Mouse (Mus musculus) kidney, postnatal 0 days (tissue): ENCODE data around the gene Gm20917. TPM values are rescaled to one million over a fixed set of nuclear protein-coding genes. Genes with fewer than 3 reads are reported as not detected.
"Not testable (repeated sequence)": the region's sequence is repeated elsewhere in the genome, so short reads cannot be mapped to it uniquely, and the experiment has no call there.

Experiments used
- ATAC-seq: fragments of 200-750 bp; cut with Nextera tagmentation; replicated peaks from 2 replicates; pipeline ENCODE4 v1.8.0; 2017; ENCODE audit warnings: low read depth, moderate number of reproducible peaks, moderate TSS enrichment, moderate library complexity; ENCODE audit not compliant: low FRiP score
- DNase-seq: peaks from one replicate; pipeline ENCODE4 v3.0.0-alpha.2; 2016; ENCODE audit warnings: low spot score
- H3K27ac ChIP-seq: fragments of 300-500 bp; sonication (generic); 2 replicates; pipeline ENCODE4 v1.5.1; 2014; ENCODE audit warnings: mild to moderate bottlenecking
- H3K27me3 ChIP-seq: fragments of 300-500 bp; sonication (generic); 2 replicates; pipeline ENCODE4 v1.6.1; 2014; ENCODE audit warnings: low read length, mixed read lengths; ENCODE audit not compliant: insufficient read depth
- H3K36me3 ChIP-seq: fragments of 300-500 bp; sonication (generic); 2 replicates; pipeline ENCODE4 v1.6.1; 2014; ENCODE audit warnings: low read length, mixed read lengths; ENCODE audit not compliant: insufficient read depth
- H3K4me1 ChIP-seq: fragments of 300-500 bp; sonication (generic); replicated peaks from 2 replicates; pipeline ENCODE4 v1.6.1; 2014; ENCODE audit warnings: antibody characterized with exemption, low read length, mixed read lengths; ENCODE audit not compliant: insufficient read depth
- H3K4me2 ChIP-seq: fragments of 300-500 bp; sonication (generic); 2 replicates; pipeline ENCODE4 v1.6.1; 2014; ENCODE audit warnings: mild to moderate bottlenecking, low read length, moderate library complexity, mixed read lengths
- H3K4me3 ChIP-seq: fragments of 300-500 bp; sonication (generic); replicated peaks from 2 replicates; pipeline ENCODE4 v1.5.1; 2014; ENCODE audit warnings: low read depth, low read length
- H3K9ac ChIP-seq: fragments of 300-500 bp; sonication (generic); 2 replicates; pipeline ENCODE4 v1.6.1; 2014; ENCODE audit warnings: low read depth, low read length
- H3K9me3 ChIP-seq: fragments of 300-500 bp; sonication (generic); replicated peaks from 2 replicates; pipeline ENCODE4 v1.6.1; 2016; ENCODE audit warnings: low read length, inconsistent platforms, mixed read lengths
- WGBS: fragments of 180-500 bp; shearing (Covaris S2); extraction: QIAGEN DNeasy Blood & Tissue Kit; methylation state at CpG from one replicate; pipeline ENCODE4 v1.1.7; 2014; 5-methylcytosine and 5-hydroxymethylcytosine counted together
- polyA plus RNA-seq: library from polyadenylated mRNA; unstranded; fragments of >200 nt; fragmentation: Nextera tagmentation; extraction: Ambion mirVana; gene quantifications from 2 replicates; pipeline ENCODE4 v1.2.1, GENCODE M21; 2015

The Gm20917 gene
- polyA plus RNA-seq = not detected in 2 replicates

DNA sequence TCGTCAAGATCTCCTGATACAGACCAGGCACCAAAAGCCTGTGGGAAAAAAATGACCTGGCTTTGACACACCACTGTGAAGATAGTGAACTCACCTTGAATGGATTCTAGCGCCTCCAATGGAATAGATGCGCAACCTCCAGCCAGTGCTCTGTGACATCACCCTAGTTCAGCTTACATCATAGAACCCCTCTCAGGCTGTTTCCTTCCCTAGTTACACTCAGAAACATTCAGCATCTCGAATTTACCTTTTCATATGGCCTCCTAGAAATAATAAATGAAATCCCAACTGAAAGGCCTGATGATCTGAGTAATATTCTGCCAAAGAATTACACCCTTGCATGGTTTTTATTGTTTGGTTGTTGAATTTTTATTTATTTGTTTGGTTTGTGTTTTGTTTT is at the start of gene Gm20917:
Gm20917 (minus strand) TSS at position 101 of the 400 bp plus-strand sequence.
- H3K9me3 ChIP-seq, H3K4me3 ChIP-seq, H3K9ac ChIP-seq, H3K4me2 ChIP-seq, DNase-seq, ATAC-seq, H3K36me3 ChIP-seq, H3K27ac ChIP-seq, H3K4me1 ChIP-seq, H3K27me3 ChIP-seq: not testable (repeated sequence)
- no CpG with 5 or more reads among the region's 4 CpGs for WGBS

Other genes starting within 250 kb of the Gm20917 start
- not detected in 2 replicates for gene Gm20916, start 168.4 kb upstream of the Gm20917 start, polyA plus RNA-seq